Mouse (Mus musculus) ES-Bruce4 (cell line): ENCODE measurements around the gene Rpa2.

Source experiments
- CTCF ChIP-seq: IDR thresholded peaks from one replicate; pipeline ENCODE4 v1.8.1; 2011; ENCODE audit warnings: low read depth, low read length
- EP300 ChIP-seq: IDR thresholded peaks from 2 replicates; pipeline ENCODE4 v1.6.1; 2011; ENCODE audit warnings: low read depth, low read length; ENCODE audit not compliant: insufficient read depth

DNA sequence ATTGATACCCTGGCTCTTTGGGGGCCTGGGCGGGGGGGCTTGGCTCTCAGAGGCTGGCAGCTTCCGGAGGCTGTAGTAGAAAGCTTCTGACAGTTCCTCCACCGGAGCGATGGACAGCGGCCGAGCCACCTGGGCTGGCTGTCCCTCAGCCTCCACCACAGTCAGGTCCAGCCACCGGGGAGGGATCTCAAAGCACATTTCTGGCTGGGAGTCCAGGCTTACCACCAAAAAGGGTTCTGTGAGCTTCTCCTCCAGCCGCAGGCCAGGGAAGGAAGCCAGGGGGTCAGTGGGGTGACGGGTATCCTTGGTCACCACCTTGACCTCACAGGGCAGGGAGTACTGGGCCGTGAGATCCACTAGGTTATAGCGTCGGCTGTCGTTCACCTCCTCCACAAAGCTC is 17.1 kb downstream of the Rpa2 start:
- TF ChIP-seq EP300 (no peak), CTCF (no peak)
